Mouse (Mus musculus) R1 (cell line): Measurements from ENCODE around the gene Tmem121b.
A peak's percentile ranks its signal among the peaks of the same experiment; 100 is the strongest.

ENCODE experiments used
- DNase-seq: peaks from one replicate; pipeline ENCODE4 v3.0.0-alpha.2; 2018; ENCODE audit warnings: low read depth, low spot score

Tmem121b gene

GRCm38 (mm10) chr6:120492499-120493373, 871 bp downstream of the Tmem121b start:
- peak; percentile 61 for DNase-seq

GRCm38 (mm10) chr6:120491862-120492498, 1.6 kb downstream of the Tmem121b start:
- peak; percentile 40 for DNase-seq

- no peak for DNase-seq
Measured at GRCm38 (mm10) chr6:120491064-120491463, 2.5 kb downstream of the Tmem121b start.

- no peak for DNase-seq
Measured at GRCm38 (mm10) chr6:120489461-120489860, 4.1 kb downstream of the Tmem121b start.

- DNase-seq: no peak
Measured at GRCm38 (mm10) chr6:120488647-120489046, 5.0 kb downstream of the Tmem121b start.

GRCm38 (mm10) chr6:120486051-120486510, 7.5 kb downstream of the Tmem121b start:
- no peak for DNase-seq

GRCm38 (mm10) chr6:120485038-120485437, 8.6 kb downstream of the Tmem121b start:
- no peak for DNase-seq

- peak; percentile 63 for DNase-seq
Measured at GRCm38 (mm10) chr6:120483211-120483626, 10.4 kb downstream of the Tmem121b start.

- no peak for DNase-seq
Measured at GRCm38 (mm10) chr6:120482756-120483155, 10.9 kb downstream of the Tmem121b start.

- no peak for DNase-seq
Measured at GRCm38 (mm10) chr6:120482021-120482420, 11.6 kb downstream of the Tmem121b start.

- DNase-seq: peak; percentile 67
Measured at GRCm38 (mm10) chr6:120481538-120481937, 12.1 kb downstream of the Tmem121b start.

GRCm38 (mm10) chr6:120480361-120480760, 13.2 kb downstream of the Tmem121b start:
- DNase-seq: no peak

- no peak for DNase-seq
Measured at GRCm38 (mm10) chr6:120479302-120479701, 14.3 kb downstream of the Tmem121b start.

GRCm38 (mm10) chr6:120475288-120475687, 18.3 kb downstream of the Tmem121b start:
- no peak for DNase-seq

- DNase-seq: no peak
Measured at GRCm38 (mm10) chr6:120473427-120473826, 20.2 kb downstream of the Tmem121b start.

GRCm38 (mm10) chr6:120472455-120473140, 21.0 kb downstream of the Tmem121b start:
- DNase-seq: peak; percentile 71

GRCm38 (mm10) chr6:120471991-120472441, 21.6 kb downstream of the Tmem121b start:
- DNase-seq: no peak

- no peak for DNase-seq
Measured at GRCm38 (mm10) chr6:120470666-120471065, 22.9 kb downstream of the Tmem121b start.

GRCm38 (mm10) chr6:120469770-120470169, 23.8 kb downstream of the Tmem121b start:
- no peak for DNase-seq

GRCm38 (mm10) chr6:120469268-120469667, 24.3 kb downstream of the Tmem121b start:
- DNase-seq: no peak

GRCm38 (mm10) chr6:120468259-120468658, 25.3 kb downstream of the Tmem121b start:
- DNase-seq: no peak
